Mouse (Mus musculus): Measurements from ENCODE around the gene Rapgef5.

- TF ChIP-seq ZC3H11A (IDR thresholded peaks at IDR 0.05; ENCODE audit: borderline replicate concordance, low read depth, low read length) (no peak), MAFK (IDR thresholded peaks at IDR 0.05; ENCODE audit: insufficient read depth, low read depth, low read length) (no peak), HCFC1 (IDR thresholded peaks at IDR 0.05; ENCODE audit: borderline replicate concordance, insufficient read depth, low read length) (no peak), CHD2 (IDR thresholded peaks at IDR 0.05; ENCODE audit: low read depth, low read length) (no peak)
These were observed 142.5 kb downstream of the Rapgef5 start for GRCm38 (mm10) chr12:117658821-117659220.
